Mouse (Mus musculus) C2C12 (cell line): ENCODE data around the gene Ttc4. TPM values are rescaled to one million over a fixed set of nuclear protein-coding genes. Genes with fewer than 3 reads are reported as not detected.

Source experiments
- H3K27me3 ChIP-seq: one replicate; pipeline ENCODE4 v1.6.1; 2011; ENCODE audit not compliant: control insufficient read depth, insufficient read depth, insufficient read length
- H3K36me3 ChIP-seq: one replicate; pipeline ENCODE4 v1.6.1; 2011; ENCODE audit not compliant: control insufficient read depth, insufficient read depth
- H3K4me3 ChIP-seq: one replicate; pipeline ENCODE4 v1.5.1; 2011; ENCODE audit warnings: mild to moderate bottlenecking, control low read depth; ENCODE audit not compliant: poor library complexity, insufficient read depth, severe bottlenecking
- H3K79me2 ChIP-seq: one replicate; pipeline ENCODE4 v1.6.1; 2011; ENCODE audit not compliant: control insufficient read depth, insufficient read depth
- H3K79me3 ChIP-seq: one replicate; pipeline ENCODE4 v1.6.1; 2011; ENCODE audit warnings: low read depth, control low read depth
- H3ac ChIP-seq: one replicate; pipeline ENCODE3; 2011; ENCODE audit warnings: low read depth; ENCODE audit not compliant: control insufficient read depth, insufficient read length
- CEBPB ChIP-seq: IDR thresholded peaks from one replicate; pipeline ENCODE4 v1.6.1; 2011; ENCODE audit warnings: low read depth, mild to moderate bottlenecking, control low read depth, moderate library complexity
- CTCF ChIP-seq: IDR thresholded peaks from one replicate; pipeline ENCODE4 v1.5.1; 2011; ENCODE audit not compliant: control insufficient read depth, insufficient read depth, insufficient read length
- FOSL1 ChIP-seq: IDR thresholded peaks from one replicate; pipeline ENCODE4 v1.8.0; 2011; ENCODE audit warnings: mild to moderate bottlenecking, low read length; ENCODE audit not compliant: poor library complexity, insufficient read depth, severe bottlenecking
- MAX ChIP-seq: IDR thresholded peaks from one replicate; pipeline ENCODE4 v1.6.1; 2011; ENCODE audit warnings: mild to moderate bottlenecking, control low read depth
- MYOD1 ChIP-seq: IDR thresholded peaks from one replicate; pipeline ENCODE4 v1.6.1; 2011; ENCODE audit warnings: low read depth; ENCODE audit not compliant: control insufficient read depth, insufficient read length
- MYOG ChIP-seq: IDR thresholded peaks from one replicate; pipeline ENCODE4 v1.6.1; 2011; ENCODE audit not compliant: control insufficient read depth, insufficient read length; ENCODE audit errors: extremely low read depth
- USF1 ChIP-seq: IDR thresholded peaks from one replicate; pipeline ENCODE4 v1.6.1; 2011; ENCODE audit warnings: low read depth, mild to moderate bottlenecking, control low read depth, moderate library complexity
- polyA plus RNA-seq: library from polyadenylated mRNA; unstranded; fragments of >200 nt; fragmentation: generic; extraction: Trizol; gene quantifications from one replicate; pipeline ENCODE4 v1.2.1, GENCODE M21; 2012; ENCODE audit warnings: missing spikeins

Ttc4 gene
- polyA plus RNA-seq, 1 experiment: 24.7 TPM

GRCm38 (mm10) chr4:106627809-106628208 lies 50.9 kb downstream of the Ttc4 start:
- no peak overlapping the region for H3ac ChIP-seq
- no peak overlapping the region for H3K4me3 ChIP-seq
- H3K79me2 ChIP-seq: no peaks in the 10 kb centered on the region

GRCm38 (mm10) chr4:106624271-106624670 lies 54.5 kb downstream of the Ttc4 start:
- TF ChIP-seq USF1 (no peak), MYOG (no peak), CEBPB (no peak), MAX (no peak), CTCF (no peak), FOSL1 (no peak), MYOD1 (no peak)
- Histone ChIP-seq H3K27me3 (peaks cover 50% of the 10 kb centered on the region), H3K79me3 (no peaks in the 10 kb centered on the region), H3K79me2 (no peaks in the 10 kb centered on the region), H3ac (no peak overlapping the region), H3K4me3 (no peak overlapping the region), H3K36me3 (no peaks in the 10 kb centered on the region)

More at GRCm38 (mm10) chr4:106627809-106628208, 50.9 kb downstream of the Ttc4 start:
- Histone ChIP-seq H3K79me3 (no peaks in the 10 kb centered on the region), H3K27me3 (peaks cover 35% of the 10 kb centered on the region), H3K36me3 (no peaks in the 10 kb centered on the region)
- TF ChIP-seq MYOD1: no peak
- no peak for TF ChIP-seq FOSL1
- TF ChIP-seq USF1: no peak
- TF ChIP-seq MYOG: no peak
- no peak for TF ChIP-seq MAX
- TF ChIP-seq CTCF: no peak
- TF ChIP-seq CEBPB: no peak

- Histone ChIP-seq H3K79me2 (no peaks in the 10 kb centered on the region), H3K79me3 (no peaks in the 10 kb centered on the region), H3K4me3 (no peak overlapping the region), H3K36me3 (no peaks in the 10 kb centered on the region), H3K27me3 (peaks cover 50% of the 10 kb centered on the region), H3ac (no peak overlapping the region)
- TF ChIP-seq CTCF (no peak), FOSL1 (no peak), CEBPB (no peak), MAX (no peak), MYOG (no peak), USF1 (no peak), MYOD1 (no peak)
Observed at GRCm38 (mm10) chr4:106622712-106623111, 56.0 kb downstream of the Ttc4 start.

GRCm38 (mm10) chr4:106622030-106622493 lies 56.7 kb downstream of the Ttc4 start, which contains the start of gene Ttc22:
Gene Ttc22, plus strand, starts transcription at chr4:106622432.
- Histone ChIP-seq H3K79me2 (no peaks in the 10 kb centered on the region), H3ac (no peak within 1 kb of the TSS), H3K79me3 (no peaks in the 10 kb centered on the region), H3K36me3 (no peaks in the 10 kb centered on the region), H3K4me3 (no peak within 1 kb of the TSS), H3K27me3 (peaks cover 50% of the 10 kb centered on the region)
- TF ChIP-seq MAX (no peak), CTCF (no peak), USF1 (no peak), MYOD1 (no peak), CEBPB (no peak)

- Histone ChIP-seq H3K79me2 (no peaks in the 10 kb centered on the region), H3K36me3 (no peaks in the 10 kb centered on the region), H3K79me3 (no peaks in the 10 kb centered on the region), H3K4me3 (no peak overlapping the region), H3K27me3 (peaks cover 50% of the 10 kb centered on the region), H3ac (no peak overlapping the region)
- no peak for TF ChIP-seq MYOG
- no peak for TF ChIP-seq USF1
- TF ChIP-seq CTCF: no peak
- TF ChIP-seq MAX: no peak
- TF ChIP-seq FOSL1: no peak
- TF ChIP-seq CEBPB: no peak
- TF ChIP-seq MYOD1: no peak
Observed at GRCm38 (mm10) chr4:106621428-106621827, 57.3 kb downstream of the Ttc4 start.

- no peaks in the 10 kb centered on the region for H3K36me3 ChIP-seq
- no peak overlapping the region for H3ac ChIP-seq
- H3K79me3 ChIP-seq: no peaks in the 10 kb centered on the region
- no peaks in the 10 kb centered on the region for H3K79me2 ChIP-seq
- TF ChIP-seq MAX (no peak), MYOG (no peak), FOSL1 (no peak), MYOD1 (no peak)
- peaks cover 26% of the 10 kb centered on the region for H3K27me3 ChIP-seq
- H3K4me3 ChIP-seq: no peak overlapping the region
Observed at GRCm38 (mm10) chr4:106618898-106619297, 59.8 kb downstream of the Ttc4 start.
